Mouse (Mus musculus) retina, postnatal 7 days (tissue): ENCODE data around the gene Tm6sf1.
"Not testable (repeated sequence)": the region's sequence is repeated elsewhere in the genome, so short reads cannot be mapped to it uniquely, and the experiment has no call there.

Source experiments
- DNase-seq: peaks from one replicate; pipeline ENCODE4 v3.0.0-alpha.2; 2012; ENCODE audit warnings: low read depth, low spot score

Gene Tm6sf1

GRCm38 (mm10) chr7:81858968-81859721 is at the start of gene Tm6sf1:
Tm6sf1 (plus strand) TSS chr7:81859001.
- peak; percentile 31 for DNase-seq

DNA sequence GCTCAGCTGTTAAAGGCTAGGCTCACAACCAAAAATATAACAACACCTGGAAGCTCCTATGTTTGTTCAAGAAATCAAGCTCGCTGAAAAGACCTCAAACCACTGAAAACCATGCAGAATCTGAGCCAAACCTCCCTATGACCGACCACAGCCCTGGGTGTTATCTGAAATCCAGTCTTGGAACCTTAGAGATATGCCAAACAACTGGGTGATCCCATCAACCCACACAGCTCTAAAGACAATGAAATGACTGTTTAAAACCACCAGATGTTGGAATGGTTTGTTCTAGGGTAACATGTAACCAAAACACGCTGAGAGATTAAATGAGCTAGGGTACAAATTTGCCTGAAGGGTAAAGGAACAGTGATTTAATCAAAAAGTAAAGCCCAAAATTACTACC is 33.9 kb upstream of the Tm6sf1 start:
- DNase-seq: no peak

DNA sequence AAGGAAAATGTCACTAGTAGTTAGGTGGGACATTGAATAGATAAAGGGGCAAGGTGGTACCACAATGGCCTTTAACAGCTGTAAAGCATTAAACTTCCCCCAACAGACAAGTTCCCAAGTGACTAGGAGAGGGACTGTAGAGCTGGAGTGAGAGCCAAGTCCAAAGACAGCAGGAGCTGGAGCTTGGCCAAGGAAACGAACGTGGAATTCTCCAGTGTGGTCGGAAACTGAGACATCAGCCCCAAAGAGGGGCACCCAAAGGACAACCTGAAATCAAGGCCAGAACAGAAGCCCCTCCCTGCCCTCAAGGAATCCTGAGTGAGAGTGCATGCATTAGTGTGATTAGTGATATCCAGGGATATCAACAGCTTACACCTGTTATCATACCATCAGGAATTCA is 33.4 kb upstream of the Tm6sf1 start:
- DNase-seq: no peak

DNA sequence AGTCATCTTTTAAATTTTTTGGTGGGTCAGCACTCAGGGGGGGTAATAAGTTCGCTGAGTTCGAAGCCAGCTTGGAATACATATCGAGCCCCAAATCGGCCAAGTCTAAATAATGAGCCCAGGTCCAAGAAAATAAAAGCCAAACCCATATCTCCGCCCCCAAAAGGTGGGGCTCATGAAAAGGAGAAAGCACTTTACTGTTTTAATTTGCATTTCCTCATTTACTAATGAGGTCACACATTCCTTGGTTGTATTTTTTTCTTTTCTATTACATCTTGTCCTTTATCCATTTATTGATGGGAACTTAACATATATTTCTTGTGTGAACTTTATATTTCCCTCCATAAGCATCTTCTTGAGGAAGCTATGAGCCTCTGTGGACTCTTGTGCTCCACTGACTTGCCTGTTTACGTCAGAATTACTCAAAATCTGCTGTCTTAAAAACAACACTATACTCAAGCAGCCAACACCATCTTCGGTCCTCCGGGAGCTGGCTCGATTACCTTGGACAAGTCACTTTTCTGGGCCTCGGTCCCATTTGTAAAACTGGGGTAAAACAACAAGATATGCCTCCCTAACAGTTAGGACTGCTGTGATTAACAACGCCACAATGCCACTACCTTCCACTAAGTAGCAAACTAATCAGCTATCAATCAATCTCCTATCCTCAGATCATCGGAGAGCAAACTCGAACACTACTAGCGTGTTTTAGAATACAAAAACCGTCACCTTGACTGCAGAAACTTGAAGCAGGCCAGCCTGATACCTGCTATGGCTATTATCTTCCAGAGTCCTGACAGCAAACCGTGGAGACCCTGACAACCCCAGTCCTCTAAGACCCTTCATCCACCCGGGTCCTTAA is 30.8 kb upstream of the Tm6sf1 start:
- DNase-seq: no peak

DNA sequence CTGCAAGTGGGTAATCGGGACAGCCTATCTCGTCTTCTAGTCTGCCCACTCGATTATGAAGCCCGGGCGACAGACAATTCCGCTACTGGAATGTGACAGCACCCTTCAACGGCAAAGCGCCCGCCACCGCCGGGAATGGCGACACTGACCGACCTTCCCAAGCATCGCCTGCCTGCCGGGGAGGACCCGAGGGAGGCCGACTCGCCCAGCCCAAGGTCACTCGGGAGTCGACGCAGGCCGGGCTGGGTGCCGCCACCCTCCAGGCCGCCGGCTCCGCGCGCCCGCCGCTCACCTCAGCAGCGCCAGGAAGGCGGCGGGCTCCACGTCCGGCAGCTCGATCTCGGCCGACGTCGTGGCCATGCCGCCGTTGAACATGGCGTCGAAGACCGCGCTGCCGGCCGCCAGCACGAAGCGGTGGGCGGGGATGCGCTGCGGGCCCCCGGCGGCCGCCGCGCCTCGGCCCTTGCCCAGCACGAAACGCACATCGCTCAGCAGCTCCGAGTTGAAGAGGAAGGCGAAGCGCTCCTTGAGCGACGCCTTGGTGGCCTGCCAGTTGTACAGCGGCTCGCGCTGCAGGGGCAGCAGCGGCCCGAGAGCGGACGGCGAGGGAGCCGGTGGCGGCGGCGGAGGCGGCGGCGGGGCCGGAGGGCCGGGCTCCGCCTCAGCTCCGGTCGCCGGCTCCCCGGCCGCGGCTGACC is 30.0 kb upstream of the Tm6sf1 start:
- DNase-seq: peak; percentile 28

DNA sequence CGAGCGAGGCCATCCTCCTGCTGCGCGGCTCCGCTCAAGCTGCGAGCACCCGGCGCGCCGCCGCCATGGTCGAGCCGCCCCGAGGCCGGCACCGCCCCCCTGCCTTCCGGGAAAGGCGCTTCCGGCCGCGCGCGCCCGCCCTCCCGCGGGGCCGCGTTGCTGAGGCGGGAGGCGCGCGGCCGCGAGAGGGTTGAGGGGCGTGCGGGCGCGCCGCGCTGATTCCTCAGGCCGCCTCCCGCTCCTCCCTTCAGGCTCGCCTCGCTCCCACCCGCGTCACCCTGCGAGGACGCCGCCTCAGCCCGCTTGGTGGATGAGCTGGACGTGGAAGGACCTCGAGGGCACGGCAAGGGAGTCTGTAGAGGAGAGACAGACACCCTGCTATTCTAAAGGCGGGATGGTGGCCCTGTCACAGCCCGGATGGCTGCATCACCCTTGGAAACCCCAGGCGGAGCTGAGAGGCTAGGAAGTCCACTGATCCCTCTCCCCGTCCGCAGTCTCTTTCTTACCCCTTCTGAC is 29.4 kb upstream of the Tm6sf1 start, which contains the start of gene Btbd1:
Gene Btbd1, minus strand, starts transcription at position 53 of the 516 bp plus-strand sequence.
- DNase-seq: peak; percentile 83

- no peak for DNase-seq
Observed at GRCm38 (mm10) chr7:81834847-81835246, 24.0 kb upstream of the Tm6sf1 start.

DNA sequence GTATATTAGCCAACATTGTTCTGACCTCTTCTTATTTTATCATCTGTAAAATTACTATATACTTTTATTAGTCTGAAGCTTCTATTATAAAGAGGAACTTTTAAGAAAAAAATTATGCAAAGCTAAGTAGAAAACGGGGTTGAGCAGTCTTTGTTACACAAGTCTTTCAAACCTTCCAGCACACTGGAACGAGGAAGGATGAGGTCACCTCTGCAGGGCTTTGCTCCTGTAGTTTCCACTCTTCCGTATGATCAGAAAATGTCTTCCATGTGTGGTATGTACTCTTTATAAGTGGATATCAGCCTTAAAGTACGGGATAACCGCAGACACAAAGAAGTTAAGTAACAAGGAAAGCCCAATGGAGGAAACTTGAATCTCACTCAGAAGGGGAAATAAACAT is 23.4 kb upstream of the Tm6sf1 start:
- DNase-seq: no peak

GRCm38 (mm10) chr7:81837771-81838170 is 21.0 kb upstream of the Tm6sf1 start:
- not testable (repeated sequence) for DNase-seq

DNA sequence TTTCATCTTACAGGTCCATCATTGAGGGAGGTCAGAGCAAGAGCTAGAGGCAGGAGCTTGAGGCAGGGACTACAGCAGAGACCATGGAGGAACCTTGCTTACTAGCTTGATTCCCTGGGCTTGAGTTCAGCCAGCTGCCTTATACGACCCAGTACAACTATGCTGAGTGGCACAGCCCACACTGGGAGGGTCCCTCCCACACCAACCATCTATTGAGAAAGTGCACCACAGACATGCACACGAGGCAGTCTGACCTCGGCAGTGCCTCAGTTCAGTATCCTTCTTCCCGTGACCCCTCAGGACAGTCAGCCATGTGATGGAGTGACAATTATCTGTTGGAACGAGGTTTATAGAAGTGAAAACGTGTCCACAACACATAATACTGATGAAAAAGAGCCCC is 19.1 kb upstream of the Tm6sf1 start:
- no peak for DNase-seq

- no peak for DNase-seq
Observed at GRCm38 (mm10) chr7:81840661-81841181, 18.1 kb upstream of the Tm6sf1 start.

GRCm38 (mm10) chr7:81841439-81841838 is 17.4 kb upstream of the Tm6sf1 start:
- DNase-seq: no peak

GRCm38 (mm10) chr7:81842141-81842540 is 16.7 kb upstream of the Tm6sf1 start:
- DNase-seq: no peak

GRCm38 (mm10) chr7:81842998-81843397 is 15.8 kb upstream of the Tm6sf1 start:
- no peak for DNase-seq

GRCm38 (mm10) chr7:81843903-81844302 is 14.9 kb upstream of the Tm6sf1 start:
- no peak for DNase-seq

DNA sequence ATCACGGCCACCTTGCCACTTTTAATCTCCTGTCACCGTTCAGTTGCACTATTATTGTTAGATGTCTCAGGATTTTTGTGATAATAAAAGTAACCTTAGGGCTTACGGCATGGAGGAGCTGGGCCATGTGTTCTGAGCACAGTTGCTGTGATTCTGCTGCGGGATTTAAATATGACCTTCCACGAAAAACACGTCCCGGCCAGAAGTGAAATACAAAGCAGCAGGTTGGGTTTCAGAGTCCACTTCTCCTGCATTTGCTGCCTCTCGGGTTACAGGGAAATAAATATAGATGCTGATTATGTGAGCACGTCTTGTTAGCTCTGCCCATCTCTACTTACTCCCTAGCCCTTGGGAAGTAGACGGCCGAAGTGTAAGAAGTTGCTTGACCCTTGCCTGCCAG is 14.0 kb upstream of the Tm6sf1 start:
- DNase-seq: no peak

GRCm38 (mm10) chr7:81845313-81845712 is 13.5 kb upstream of the Tm6sf1 start:
- no peak for DNase-seq

- DNase-seq: no peak
Observed at GRCm38 (mm10) chr7:81846008-81846407, 12.8 kb upstream of the Tm6sf1 start.

DNA sequence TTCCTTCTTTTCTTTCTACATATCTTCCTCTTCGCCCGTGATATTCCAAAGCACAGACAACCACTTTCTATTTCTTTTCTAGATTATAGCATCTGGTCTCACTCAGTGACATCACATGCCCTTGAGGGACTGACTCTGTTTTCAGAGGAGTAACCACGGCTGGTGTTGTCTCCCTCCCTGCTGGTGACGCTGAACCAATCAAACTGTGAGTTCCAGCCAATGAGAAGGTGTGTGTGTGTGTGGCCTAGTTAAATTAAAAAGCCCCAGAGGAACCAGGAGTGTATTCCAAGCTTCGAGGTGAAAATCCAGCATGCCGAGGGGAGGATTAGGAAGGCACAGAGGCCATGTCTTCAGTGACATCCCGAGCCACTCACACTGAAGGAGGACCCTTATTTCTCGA is 11.8 kb upstream of the Tm6sf1 start:
- DNase-seq: no peak

DNA sequence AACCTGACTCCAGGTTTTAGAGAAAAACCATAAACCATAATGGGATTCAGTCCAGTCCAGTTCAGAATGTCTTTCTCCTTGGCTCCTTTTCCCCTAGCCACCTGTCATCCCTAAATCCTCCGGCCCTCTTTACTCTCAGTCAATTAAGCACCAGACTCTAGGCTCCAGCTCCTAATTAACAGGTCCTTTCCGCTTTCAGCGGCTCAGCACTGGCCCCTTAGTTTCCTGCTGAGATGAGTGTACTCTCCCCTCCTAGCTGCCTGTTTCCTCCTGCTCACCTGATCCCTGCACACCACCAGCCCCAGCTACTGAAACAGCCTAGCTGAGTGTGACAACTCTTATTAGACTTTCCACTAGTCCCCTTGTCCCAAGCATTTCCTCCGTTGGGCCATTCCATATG is 11.0 kb upstream of the Tm6sf1 start:
- no peak for DNase-seq

- no peak for DNase-seq
Observed at GRCm38 (mm10) chr7:81849214-81849613, 9.6 kb upstream of the Tm6sf1 start.

DNA sequence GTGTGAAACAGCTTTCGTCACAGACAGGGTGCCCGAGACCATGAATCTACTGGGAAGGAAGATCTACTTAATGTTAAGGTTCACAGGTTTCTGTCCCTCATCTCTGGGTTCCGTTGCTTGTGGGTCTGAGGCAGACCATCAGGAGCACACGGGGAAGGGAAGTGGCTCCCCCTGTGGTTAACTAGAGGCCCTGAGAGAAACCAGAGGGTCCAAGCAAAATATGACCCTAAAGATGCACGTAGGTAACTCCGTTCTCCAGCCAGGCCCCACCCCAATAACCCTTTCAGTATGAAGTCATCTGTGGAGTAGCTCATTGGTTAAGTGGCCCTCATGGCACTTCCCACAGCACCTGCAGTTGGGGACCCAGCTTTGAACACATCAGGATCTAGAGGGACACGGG is 9.2 kb upstream of the Tm6sf1 start:
- no peak for DNase-seq
